Comparison of ENCODE assay signal across 29 mouse cellular contexts in genomic region chr13:112216084-112216483, GRCm38 (mm10).
"Had no signal": no experiment of that assay in that cellular context is flagged by ENCODE, and none has a peak within 500 bp of the region (broad histone marks: within the 10 kb centered on the region; RNA-seq: fewer than 3 reads in every experiment).

No protein-coding gene starts in this region.

- DNase-seq: gastrocnemius, adult 2 months; gastrocnemius, postnatal 14 days; gastrocnemius, postnatal 36 days; heart, adult 11 months; heart, adult 2 months; heart, postnatal 14 days; heart, postnatal 4 days; kidney, adult 18-20 months; kidney, adult 8-10 months; kidney, postnatal 14 days; kidney, postnatal 4 days; left cerebral cortex, postnatal 4 days had no signal

- H3K4me1 ChIP-seq: heart, embryonic 13.5 days; heart, embryonic 15.5 days; hindbrain, embryonic 12.5 days; intestine, embryonic 15.5 days; limb, embryonic 13.5 days; limb, embryonic 15.5 days; liver, embryonic 12.5 days had no signal

- H3K27ac ChIP-seq: gastrocnemius, adult 2 months; heart, adult 2 months; heart, embryonic 13.5 days; heart, embryonic 15.5 days; hindbrain, embryonic 10.5 days; hindbrain, embryonic 12.5 days; hindbrain, embryonic 14.5 days; intestine, embryonic 15.5 days; kidney, postnatal 0 days; layer of hippocampus, adult 2 months; left cerebral cortex, adult 2 months; limb, embryonic 13.5 days; limb, embryonic 15.5 days; liver, embryonic 12.5 days; liver, embryonic 14.5 days had no signal

- H3K4me3 ChIP-seq: gastrocnemius, adult 2 months; heart, adult 2 months; heart, embryonic 13.5 days; heart, embryonic 15.5 days; hindbrain, embryonic 10.5 days; hindbrain, embryonic 12.5 days; intestine, embryonic 15.5 days; layer of hippocampus, adult 2 months; left cerebral cortex, adult 2 months; limb, embryonic 13.5 days; limb, embryonic 15.5 days; liver, embryonic 12.5 days had no signal

- H3K9ac ChIP-seq: heart, embryonic 13.5 days; heart, embryonic 15.5 days; hindbrain, embryonic 12.5 days; hindbrain, embryonic 14.5 days; intestine, embryonic 15.5 days; limb, embryonic 13.5 days; limb, embryonic 15.5 days; liver, embryonic 12.5 days; liver, embryonic 14.5 days had no signal

- H3K27me3 ChIP-seq: heart, embryonic 13.5 days; heart, embryonic 15.5 days; intestine, embryonic 15.5 days; limb, embryonic 13.5 days; limb, embryonic 15.5 days had no signal

- H3K9me3 ChIP-seq: heart, embryonic 13.5 days; heart, embryonic 15.5 days; hindbrain, embryonic 10.5 days; hindbrain, embryonic 12.5 days; intestine, embryonic 15.5 days; limb, embryonic 13.5 days; limb, embryonic 15.5 days; liver, embryonic 12.5 days had no signal

- ATAC-seq: hindbrain, embryonic 16.5 days; inflammation-experienced regulatory T-cells, adult 6 months; intestine, embryonic 15.5 days; intestine, postnatal 0 days; liver, embryonic 12.5 days had no signal

- H3K36me3 ChIP-seq: heart, embryonic 13.5 days; heart, embryonic 15.5 days; hindbrain, embryonic 10.5 days; hindbrain, embryonic 12.5 days; intestine, embryonic 15.5 days; limb, embryonic 13.5 days; limb, embryonic 15.5 days; liver, embryonic 12.5 days had no signal

- H3K4me2 ChIP-seq: heart, embryonic 11.5 days; heart, embryonic 13.5 days; heart, embryonic 15.5 days; hindbrain, embryonic 12.5 days; hindbrain, embryonic 14.5 days; intestine, embryonic 15.5 days; limb, embryonic 13.5 days; limb, embryonic 15.5 days; liver, embryonic 12.5 days had no signal
